Mouse (Mus musculus) bone marrow, adult 2 months (tissue): ENCODE measurements around the gene Ndst4.

Experiments used
- CTCF ChIP-seq: fragments of 200-500 bp; IDR thresholded peaks from 2 replicates; pipeline ENCODE4 v1.5.1; 2011; ENCODE audit warnings: low read length, control low read depth; ENCODE audit not compliant: control insufficient read depth, insufficient read depth
- POLR2A ChIP-seq: fragments of 200-500 bp; IDR thresholded peaks from 2 replicates; pipeline ENCODE4 v1.6.1; 2011; ENCODE audit warnings: low read depth, mild to moderate bottlenecking, control low read depth, low read length, borderline replicate concordance; ENCODE audit not compliant: control insufficient read depth

DNA sequence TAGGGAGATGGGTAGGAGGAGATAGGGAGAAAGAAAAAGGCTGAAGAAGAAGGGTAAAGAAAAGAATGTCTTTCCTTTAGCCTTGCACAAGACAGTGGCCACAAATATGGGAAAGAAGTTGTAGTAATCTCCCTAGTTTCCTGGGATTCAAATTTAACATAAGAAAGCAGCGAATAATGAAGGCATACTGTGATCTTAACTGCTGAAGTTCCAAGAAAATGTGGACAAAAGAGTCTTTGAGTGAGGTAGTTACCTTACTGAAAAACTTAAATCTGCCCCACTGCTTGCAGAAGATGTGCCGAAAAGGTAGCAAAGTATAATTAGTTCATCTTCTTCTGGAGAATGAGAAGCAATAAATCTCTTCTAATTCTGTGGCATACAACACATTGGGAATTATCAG lies 228.4 kb downstream of the Ndst4 start:
- no peak for TF ChIP-seq POLR2A
- no peak for TF ChIP-seq CTCF
